Mouse (Mus musculus) adrenal gland, adult (tissue): ENCODE data around the gene Tpcn1.

Experiments
- DNase-seq, 2 experiments: peaks; one replicate each; pipeline ENCODE4 v3.0.0; 2022 to 2023; ENCODE audit warnings: low spot score in 1 of 2; ENCODE audit not compliant: inconsistent age in 2 of 2

Gene Tpcn1

DNA sequence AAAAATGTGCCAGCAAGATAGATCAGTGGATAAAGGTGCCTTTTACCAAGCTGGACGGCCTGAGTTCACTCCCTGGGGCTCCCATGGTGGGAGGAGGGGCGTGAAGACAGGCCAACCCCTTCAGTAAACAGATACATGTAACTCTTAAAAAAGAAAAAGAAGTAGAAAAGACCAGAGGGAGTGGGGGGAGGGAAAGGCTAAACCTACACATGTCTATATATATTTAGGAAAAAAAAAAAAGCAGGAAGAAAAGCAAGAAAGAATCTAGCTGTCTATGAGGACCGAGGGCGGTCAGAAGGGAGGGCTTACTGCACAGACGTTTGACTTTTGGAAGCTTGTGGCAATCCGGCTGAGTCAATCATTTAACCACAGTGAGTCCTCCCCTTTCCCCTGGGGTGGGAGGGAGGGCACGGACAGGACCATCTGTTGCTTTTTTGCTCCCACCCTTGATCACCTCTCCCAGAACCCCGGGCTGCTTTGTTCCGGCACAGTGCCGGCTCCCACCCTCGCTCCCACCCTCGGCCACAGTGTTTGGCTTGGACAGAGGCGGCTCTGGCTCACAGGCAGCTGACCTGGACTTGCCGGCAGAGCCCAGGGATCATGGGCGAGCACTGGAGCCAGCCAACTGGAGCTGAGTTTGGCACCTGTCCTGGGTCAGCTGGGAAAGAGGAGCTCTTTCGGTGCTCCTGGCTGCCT lies 27.7 kb downstream of the Tpcn1 start:
- peak; percentile 64 to 86 for DNase-seq

DNA sequence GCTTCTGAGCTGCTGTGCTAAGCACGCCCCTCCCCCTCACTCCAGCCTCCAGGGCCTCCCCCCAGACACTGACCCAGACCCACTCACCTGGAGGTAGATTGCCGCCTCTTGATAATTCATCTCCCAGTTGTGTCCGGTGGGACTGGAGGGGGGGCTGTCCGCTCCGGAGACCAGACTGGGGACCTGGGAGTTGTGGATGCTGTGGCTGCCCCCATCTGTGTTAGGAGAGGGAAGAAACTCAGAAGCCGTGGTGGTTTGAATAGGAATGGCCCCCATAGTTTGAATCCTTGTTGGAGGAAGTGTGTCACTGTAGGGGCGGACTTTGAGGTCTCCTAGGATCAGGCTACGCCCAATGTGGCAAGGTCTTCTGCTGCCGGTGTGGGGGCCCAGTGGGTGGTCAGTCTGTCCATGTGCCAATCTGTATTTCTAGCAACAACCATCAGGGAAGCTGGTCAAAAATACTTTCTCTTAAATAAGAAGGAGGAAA lies 28.3 kb downstream of the Tpcn1 start:
- DNase-seq, result no peak

DNA sequence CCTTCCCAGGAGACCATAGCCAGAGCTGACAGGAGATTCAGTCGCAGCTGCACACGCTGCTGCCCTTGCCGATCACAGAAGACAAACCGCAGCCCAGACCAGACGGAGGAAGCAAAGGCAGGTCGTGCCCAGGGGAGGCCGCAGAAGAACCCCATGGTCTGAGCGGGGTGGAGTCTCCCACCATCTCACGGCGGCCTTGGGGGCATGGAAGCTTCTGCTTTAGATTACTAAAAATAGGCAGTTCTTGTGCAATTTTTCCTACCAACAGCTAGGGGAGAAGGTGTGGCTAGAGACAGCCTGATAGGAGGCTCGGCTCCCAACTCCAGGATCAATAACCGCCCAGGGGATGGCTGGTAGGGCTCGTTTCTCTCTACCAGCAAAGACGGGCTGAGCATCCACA lies 29.7 kb downstream of the Tpcn1 start:
- DNase-seq, result peak; percentile 52 to 61

DNA sequence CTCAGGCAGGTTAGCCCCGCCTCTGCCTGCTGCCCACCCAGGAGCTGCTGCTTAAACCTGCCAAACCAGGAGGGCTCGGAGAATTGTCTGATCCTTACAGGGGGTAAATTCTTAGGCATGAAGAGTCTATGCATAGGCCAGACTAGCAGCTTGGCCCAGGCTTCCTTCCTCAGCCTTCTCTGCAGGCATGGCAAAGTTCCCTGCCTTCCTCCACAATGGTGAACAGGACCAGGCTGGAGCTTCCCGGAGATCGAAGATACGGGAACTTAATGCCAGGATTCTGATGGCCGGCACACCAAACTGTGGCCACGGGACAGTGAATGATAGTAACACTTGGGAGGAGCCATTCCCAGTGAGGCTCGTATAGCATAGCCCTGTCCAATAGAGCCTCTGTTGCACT lies 30.4 kb downstream of the Tpcn1 start:
- no peak for DNase-seq

DNA sequence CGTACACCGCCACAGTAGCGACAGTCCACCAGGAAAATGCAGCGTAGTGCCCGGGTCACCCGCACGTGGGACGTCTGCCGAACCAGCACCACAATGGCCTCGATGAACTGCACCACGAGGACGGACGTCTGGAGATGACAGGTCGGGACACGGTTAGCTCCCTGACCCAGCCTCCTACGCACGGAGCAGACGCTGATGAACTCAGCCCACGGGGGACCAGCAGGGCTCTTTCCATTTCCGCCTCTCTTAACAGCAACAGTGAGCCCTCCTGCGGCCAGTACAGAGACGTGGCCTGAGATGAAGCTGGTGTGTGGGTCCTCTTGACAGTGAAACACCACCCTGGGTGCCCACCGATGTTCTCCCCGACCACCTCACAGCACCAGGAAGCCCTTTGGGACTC lies 32.6 kb downstream of the Tpcn1 start:
- DNase-seq, result no peak

DNA sequence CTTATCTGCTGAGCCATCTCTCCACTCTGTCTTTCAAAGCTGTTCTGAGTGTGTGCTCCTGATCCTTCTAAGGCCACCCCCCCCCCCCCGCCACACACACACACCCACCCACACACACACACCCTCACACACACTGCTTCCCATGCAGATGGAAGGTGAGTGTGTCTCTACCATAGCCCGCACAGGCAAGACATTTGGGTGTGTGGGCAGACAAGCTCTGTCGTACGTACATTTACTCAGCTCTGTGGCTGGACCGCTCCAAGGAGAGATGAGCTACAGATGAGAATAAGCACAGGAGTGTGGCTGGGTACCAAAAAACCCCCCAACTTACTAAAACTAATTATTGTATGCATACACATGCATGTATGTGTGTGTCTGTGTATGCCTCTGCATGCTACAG lies 37.8 kb downstream of the Tpcn1 start:
- DNase-seq, result no peak

DNA sequence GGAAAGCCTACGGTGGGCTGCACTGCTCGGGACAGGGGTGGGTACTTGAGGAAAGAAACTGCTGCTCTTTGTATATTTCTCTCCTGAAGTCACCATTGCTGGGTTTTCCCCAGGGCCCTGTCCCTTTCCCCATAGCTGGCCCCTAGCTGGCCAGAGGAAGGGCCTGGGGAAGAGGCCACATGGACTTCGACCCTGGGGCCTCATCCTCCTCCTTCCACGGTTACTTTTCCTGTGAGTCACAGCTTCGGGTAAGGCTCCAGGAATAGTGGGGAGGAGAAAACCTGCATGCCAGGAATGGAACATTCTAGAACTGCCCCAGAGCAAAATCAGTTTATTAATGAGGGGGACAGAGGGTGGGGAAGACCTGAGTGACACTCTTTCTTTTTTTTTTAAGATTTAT lies 38.3 kb downstream of the Tpcn1 start:
- DNase-seq, result no peak

DNA sequence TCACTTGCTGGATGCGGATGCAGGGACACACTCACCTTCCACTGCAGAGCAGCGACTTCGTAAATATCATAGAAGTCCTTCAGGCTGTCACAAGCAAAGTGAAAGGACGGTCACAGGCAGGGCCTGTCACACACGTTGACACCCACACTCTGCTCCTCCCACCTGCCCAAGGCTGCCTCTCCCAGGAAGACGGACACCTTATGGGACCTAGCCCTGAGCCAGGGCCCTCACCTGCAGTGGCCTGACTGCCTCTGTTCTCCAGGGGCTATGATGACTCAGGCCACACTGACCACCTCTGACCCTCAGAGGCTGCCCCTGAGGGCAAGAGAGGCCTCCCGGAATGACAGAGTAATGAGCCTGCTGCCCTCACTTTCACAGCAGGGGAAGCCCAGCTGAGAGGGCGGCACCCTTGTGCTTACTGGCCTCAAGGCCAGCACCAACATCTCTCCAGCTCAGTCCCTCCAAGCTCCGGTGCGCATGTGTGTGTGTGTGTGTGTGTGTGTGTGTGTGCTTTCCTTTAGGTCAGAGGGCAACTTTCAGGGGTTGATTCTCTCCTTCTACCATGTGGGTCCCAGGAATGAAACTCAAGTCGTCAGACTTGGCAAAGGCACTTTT lies 40.1 kb downstream of the Tpcn1 start:
- DNase-seq, result peak in 1 of 2 experiments; percentile 63

DNA sequence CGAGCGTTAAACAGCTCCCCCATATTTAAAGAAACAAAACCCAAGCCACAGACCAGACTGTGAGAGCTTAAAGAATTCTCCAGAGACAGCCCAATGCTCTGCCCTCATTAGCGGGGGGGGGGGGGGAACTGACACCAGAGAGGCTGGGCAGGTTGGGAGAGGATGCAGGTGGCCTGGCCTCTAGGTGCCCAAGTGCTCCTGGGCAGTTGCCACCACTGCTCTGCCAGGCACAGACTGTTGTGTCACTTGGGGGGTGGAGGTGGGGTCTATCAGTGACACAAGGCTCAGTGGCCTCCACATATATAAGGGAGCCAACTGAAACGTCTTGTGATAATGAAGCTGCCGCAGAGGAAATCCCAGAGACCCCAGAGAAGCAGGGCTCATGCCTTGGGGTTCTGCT lies 51.8 kb downstream of the Tpcn1 start:
- DNase-seq, result no peak

DNA sequence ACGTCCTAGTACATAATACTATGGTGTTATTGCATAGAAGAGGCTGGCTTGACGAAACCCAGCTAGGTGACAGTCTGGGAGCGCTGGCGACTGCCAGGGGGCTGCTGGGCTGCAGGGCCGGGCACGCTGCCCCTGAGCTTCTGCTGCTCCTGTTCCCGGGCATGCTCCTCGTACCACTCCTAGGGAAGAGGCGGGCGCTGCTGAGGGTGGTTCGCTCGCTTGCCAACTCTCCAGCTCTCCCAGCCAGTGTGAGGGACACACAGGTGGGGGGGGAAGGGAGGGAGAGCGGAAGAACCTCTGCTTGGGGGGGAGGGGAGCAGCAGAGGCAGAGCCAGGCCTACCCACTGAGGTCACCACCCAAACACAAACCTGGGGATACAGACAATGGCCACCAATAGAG lies 52.4 kb downstream of the Tpcn1 start:
- peak in 1 of 2 experiments; percentile 26 for DNase-seq

DNA sequence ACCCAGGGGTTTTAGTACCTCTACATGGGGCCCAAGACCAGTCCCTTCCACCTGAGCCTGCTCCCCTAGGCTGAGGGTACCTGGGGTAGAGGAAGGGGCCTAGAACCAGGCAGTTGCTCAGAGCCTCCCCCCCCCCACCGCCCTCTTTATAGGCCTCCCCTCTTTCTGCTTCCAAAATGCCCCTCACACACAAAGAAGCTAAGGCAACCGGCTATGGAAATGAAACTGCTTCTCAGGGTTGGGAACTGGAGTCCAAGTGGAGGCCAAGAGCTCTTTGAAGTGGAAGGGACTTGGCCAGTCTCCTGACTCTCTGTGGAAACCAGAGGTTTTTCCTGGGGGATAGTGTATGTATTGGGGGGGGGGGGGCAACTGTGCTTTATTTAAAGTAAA lies 53.8 kb downstream of the Tpcn1 start:
- no peak for DNase-seq

DNA sequence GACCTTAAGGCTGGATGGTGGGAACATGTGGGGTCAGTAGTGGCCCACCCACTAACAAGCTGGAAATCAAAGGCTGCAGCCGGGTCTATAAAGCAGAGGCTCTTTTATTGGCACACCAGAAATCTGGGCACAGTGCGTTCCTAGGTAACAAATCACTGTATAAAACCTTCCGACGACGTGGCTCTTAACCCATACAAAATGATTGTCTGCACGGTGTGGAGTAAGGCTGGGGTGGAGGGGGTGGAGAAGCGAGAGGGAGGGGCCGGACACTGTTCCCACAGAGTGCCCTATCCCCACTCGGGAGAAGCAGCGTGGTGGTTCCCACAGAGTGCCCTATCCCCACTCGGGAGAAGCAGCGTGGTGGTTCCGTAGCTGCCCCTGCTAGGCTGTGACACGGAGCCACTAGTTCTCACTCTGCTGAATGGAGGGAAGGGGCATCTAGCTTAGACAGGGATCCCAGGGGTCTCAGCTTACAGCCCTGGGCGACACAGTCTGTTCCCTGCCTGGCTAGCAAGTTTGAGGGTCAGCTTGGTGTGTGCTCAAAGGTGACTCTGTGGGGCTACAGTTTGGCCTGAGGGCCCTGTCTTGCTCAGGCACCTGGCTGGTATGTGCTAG lies 54.3 kb downstream of the Tpcn1 start:
- DNase-seq, result no peak

DNA sequence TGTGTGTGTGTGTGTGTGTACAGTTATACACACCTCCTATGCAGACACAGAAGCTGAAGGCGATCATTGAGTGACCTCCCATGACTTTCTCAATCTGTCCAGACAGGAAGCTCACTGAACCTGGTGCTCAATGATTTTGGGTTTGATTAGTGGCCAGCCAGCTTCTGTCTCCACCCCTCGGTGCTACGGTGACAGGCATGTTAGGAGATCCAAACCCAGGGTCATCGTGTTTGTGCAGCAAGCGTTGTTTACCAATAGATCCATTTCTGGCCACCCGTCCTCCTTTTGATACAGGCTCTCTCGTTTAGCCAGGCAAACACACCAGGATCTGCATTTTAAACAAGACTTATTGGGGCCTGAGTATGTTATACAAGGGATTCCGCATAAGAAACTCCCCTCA lies 56.8 kb downstream of the Tpcn1 start:
- no peak for DNase-seq

DNA sequence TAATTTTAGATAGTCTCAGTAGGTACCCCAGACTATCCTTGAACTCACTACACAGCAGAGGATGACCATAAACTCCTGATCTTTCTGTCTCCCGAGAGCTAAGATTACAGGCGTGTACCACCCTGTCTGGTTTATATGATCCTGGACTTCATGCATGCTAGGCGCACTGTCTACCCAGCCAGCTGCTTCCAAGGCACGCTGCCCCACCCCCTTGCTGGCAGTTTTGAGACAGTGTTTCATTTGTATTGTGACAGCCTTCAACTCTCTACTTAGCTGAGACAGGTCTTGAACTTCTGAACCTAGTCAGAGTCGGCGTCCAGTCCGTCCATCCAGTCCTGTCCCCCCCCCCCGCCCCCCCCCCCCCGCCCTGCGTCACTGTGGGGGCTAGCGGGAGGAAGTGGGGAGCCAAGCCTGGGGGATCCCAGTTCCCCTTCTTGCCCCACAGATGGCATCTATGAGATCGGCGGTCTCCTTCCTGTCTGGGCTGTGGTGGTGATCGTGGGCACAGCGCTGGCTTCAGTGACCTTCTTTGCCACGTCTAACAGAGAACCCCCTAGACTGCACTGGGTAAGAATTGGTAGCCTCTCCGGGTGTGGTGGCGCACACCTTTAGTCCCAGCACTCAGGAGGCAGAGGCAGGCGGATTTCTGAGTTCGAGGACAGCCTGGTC lies 61.0 kb downstream of the Tpcn1 start:
- no peak for DNase-seq

DNA sequence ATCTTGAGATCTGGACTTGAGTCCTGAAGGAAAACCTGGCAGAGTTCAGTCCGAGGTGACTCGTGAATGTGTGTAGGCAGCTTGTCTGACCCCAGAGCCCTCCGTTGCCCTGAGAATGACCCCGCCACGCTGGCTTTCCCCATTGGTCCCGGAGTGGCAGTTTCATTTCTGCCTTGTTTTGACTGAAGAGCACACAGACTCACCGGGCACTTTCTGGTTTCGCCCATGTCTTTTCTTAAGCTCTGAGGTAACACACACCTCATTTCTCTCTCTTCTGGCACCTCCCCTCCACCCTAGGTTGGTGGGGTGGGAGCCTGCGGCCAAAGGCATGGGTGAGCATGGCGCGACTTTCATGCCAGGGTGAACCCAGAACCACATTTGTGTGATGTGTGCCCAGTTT lies 62.2 kb downstream of the Tpcn1 start:
- DNase-seq, result no peak

DNA sequence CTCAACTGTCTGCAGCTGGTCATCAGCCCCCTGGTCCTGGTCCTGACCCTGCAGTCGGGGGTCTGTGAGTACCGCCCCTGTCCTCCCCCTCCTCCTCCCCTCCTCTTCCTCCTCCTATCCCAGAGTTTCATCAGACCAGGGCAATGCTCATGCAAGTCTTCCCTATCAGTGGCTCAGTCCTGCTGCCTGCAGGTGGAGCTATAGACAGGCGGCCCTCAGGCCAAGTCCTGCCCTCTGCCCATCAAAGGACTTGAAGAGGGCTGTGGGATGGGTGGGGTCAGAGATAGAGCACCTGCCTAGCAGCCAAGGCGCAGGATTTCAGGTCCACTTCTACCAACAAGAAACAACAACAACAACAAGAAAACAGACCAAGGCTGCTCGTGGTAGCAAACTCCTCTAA lies 62.7 kb downstream of the Tpcn1 start:
- no peak for DNase-seq

DNA sequence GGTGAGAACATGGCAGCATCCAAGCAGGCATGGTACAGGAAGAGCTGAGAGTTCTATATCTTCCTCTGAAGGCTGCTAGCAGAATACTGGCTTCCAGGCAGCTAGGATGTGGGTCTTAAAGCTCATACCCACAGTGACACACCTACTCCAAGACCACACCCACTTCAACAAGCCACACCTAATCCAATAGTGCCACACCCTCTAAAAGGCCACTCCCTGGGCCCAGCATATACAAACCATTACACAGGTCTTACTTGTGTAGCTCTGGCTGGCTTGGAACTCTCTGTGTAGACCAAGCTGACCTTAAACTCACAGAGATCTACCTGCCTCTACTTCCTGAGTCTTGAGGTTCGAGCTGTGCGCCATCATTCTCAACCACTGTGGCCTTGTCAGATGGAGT lies 63.7 kb downstream of the Tpcn1 start:
- no peak for DNase-seq

DNA sequence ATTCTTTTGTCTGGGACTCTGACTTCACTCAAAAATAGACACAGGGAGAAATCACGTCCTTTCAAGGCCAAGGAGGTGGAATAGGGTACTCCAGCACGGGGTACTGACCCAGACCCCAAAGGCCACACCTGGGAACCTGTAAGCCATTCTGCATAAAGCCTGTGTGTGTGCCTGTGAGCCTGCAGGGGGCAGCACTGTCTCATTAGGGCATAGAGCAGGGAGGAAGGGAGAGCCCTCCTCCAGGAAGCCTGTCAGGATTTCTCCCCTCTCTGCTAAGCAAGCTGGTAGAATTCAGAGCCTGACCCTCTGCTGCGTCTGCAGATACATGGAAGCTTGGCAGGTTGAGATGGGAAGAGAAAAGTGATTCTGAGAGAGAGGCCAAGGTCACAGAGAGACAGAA lies 65.8 kb downstream of the Tpcn1 start:
- DNase-seq, result no peak

DNA sequence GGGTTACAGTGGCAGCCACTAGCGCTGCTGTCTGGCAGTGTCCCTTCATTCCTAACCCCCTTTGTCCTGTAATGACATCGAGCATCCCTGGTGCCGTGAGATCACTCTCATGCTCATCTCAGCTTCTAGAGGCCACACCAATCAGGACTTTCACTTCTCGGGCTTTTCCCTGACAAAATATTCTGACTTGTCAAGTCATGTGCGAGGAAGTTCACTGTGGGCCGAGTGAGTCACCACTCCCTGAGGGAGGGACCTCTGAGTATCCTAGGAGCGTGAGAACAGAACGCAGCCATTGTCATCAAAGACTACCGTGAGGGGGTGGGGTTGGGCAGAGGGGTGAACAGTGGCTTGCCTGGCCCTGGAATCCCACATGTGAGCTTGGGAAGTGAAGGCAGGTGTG lies 70.9 kb downstream of the Tpcn1 start:
- peak; percentile 74 to 85 for DNase-seq

DNA sequence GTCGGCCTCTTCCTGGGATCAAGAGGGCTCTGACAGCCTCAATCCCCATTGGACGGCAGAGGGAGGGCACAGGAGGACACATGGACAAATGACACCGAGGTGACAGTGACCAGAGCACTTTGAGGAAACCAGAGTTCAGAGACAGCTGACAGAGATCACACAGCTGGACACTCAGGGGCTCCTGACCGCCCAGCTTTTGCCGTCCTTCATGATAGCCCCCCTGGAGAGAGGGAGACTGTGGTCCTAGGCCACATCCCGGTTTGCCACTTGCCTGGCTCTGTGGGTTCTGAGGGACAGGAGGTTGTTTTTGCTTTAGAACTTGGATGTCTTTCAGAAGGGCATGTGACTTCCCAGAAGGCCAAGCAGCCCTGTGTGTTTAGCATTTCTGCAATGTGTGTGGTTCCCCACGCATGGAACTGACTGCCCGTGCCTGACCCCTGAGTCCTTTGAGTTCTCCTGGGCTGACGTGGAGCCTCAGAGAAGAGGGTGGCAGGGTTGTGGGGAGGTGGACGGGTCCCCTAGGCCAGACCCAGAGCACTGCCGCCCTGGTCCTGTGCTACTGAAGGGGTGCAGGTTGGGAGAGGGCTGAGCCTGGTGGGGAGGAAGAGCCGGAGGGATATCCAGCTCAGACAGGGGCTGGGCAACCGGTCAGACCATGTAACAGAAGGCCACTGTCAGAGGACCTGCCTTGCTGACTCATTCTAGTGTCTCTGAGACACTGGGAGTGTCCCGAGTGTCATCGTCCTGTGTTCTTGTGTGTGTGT lies 72.1 kb downstream of the Tpcn1 start:
- peak; percentile 61 to 83 for DNase-seq

DNA sequence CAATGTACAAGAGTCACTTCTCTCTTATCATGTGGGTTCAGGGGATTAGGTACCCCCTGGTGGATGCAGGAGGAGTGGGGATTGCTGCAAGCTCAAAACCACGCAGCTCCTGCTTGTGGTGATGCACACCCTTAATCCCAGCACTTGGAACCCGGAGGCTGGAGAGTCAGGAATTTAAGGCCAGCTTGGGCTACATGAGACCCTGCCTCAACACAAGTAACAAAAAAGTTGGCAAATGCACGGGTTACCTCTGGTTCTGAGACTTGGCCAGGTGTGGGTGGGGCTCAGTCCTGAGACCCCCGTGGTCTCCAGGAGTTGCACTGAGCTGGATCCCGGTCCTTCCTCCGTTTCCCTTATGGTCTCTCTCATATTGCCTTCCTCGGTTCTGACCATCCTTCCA lies 73.0 kb downstream of the Tpcn1 start:
- DNase-seq, result no peak
